26 mouse cellular contexts compared by ENCODE assay signal in genomic region chr12:36119244-36119643, GRCm38 (mm10). TPM values are rescaled to one million over a fixed set of nuclear protein-coding genes. Genes with fewer than 3 reads are reported as not detected.
A peak's percentile ranks its signal among the peaks of the same experiment; 100 is the strongest.
DNase-seq lines count a peak whose midpoint lies in the region; ATAC-seq and TF ChIP-seq lines count a peak whose summit lies in the region.
"Had no signal": no experiment of that assay in that cellular context is flagged by ENCODE, and none has a peak within 500 bp of the region (broad histone marks: within the 10 kb centered on the region; RNA-seq: fewer than 3 reads in every experiment).

No protein-coding gene starts in this region.

- ATAC-seq in liver, postnatal 0 days = peak; percentile 35; the same call in 1 of the 2 replicates
- peak; percentile 66 for ATAC-seq in granulocyte monocyte progenitor cell, adult 5-6 weeks (replicated peaks; ENCODE audit: poor library complexity, severe bottlenecking)
- ATAC-seq in monocyte, adult 5-6 weeks (replicated peaks; ENCODE audit: insufficient number of reproducible peaks, low FRiP score, low TSS enrichment, poor library complexity, severe bottlenecking) = peak; percentile 75
- ATAC-seq: CD4-positive, CD25-positive, alpha-beta regulatory T cell, adult 4 months; forebrain, embryonic 13.5 days; forebrain, embryonic 16.5 days; hindbrain, postnatal 0 days; inflammation-experienced regulatory T-cells, adult 6 months had no signal

- H3K9ac ChIP-seq in liver, postnatal 0 days (replicated peaks) = no peak overlapping the region
- H3K9ac ChIP-seq: forebrain, embryonic 13.5 days; heart, embryonic 13.5 days; hindbrain, embryonic 14.5 days had no signal

- no peak for TF ChIP-seq EP300 in liver, postnatal 0 days (IDR thresholded peaks at IDR 0.05; ENCODE audit: low read depth)

- TF ChIP-seq CTCF in liver, postnatal 0 days (IDR thresholded peaks at IDR 0.05; ENCODE audit: low read depth) = no peak

- 72% methylated on average over 3 of the region's 3 CpGs for WGBS in liver, postnatal 0 days (ENCODE audit: insufficient replicate concordance)

- H3K36me3 ChIP-seq in liver, postnatal 0 days (replicated peaks; ENCODE audit: insufficient read depth, low read length) = peaks cover 17% of the 10 kb centered on the region

- H3K4me3 ChIP-seq in liver, postnatal 0 days (ENCODE audit: low read depth, low read length) = no peak overlapping the region
- H3K4me3 ChIP-seq: forebrain, embryonic 10.5 days; forebrain, embryonic 13.5 days; heart, embryonic 10.5 days; heart, embryonic 13.5 days had no signal

- H3K4me2 ChIP-seq in liver, postnatal 0 days (ENCODE audit: low read depth, low read length) = no peak overlapping the region
- H3K4me2 ChIP-seq: forebrain, embryonic 13.5 days; heart, embryonic 13.5 days; hindbrain, embryonic 14.5 days had no signal

- H3K27me3 ChIP-seq in liver, postnatal 0 days (ENCODE audit: insufficient read depth, low read length) = no peaks in the 10 kb centered on the region
- H3K27me3 ChIP-seq: forebrain, embryonic 13.5 days; heart, embryonic 13.5 days had no signal

- H3K9me3 ChIP-seq in liver, postnatal 0 days (ENCODE audit: low read length) = no peaks in the 10 kb centered on the region
- H3K9me3 ChIP-seq: forebrain, embryonic 10.5 days; forebrain, embryonic 13.5 days; heart, embryonic 10.5 days; heart, embryonic 13.5 days had no signal

- DNase-seq in liver, postnatal 0 days = no peak
- DNase-seq in liver = no peak
- DNase-seq in kidney, postnatal 36 days = no peak
- DNase-seq in kidney, adult 18-20 months = no peak
- DNase-seq: adrenal gland, adult 2 months; adrenal gland, postnatal 14 days; cerebellum, adult 11-12 months; cerebellum, adult 8-10 months; cerebellum, postnatal 10 days; cerebellum, postnatal 36 days; gastrocnemius, postnatal 10 days; gastrocnemius, postnatal 36 days; heart, adult 18-20 months; heart, postnatal 14 days; heart, postnatal 4 days had no signal

- H3K4me1 ChIP-seq in liver, postnatal 0 days (ENCODE audit: insufficient read depth) = no peaks in the 10 kb centered on the region
- H3K4me1 ChIP-seq: forebrain, embryonic 10.5 days; forebrain, embryonic 13.5 days; heart, embryonic 10.5 days; heart, embryonic 13.5 days had no signal

- no peak overlapping the region for H3K27ac ChIP-seq in liver, postnatal 0 days (ENCODE audit: low read depth)
- H3K27ac ChIP-seq: forebrain, embryonic 10.5 days; forebrain, embryonic 13.5 days; heart, embryonic 10.5 days; heart, embryonic 13.5 days; hindbrain, embryonic 14.5 days; hindbrain, postnatal 0 days had no signal

RNA-seq across cellular contexts. Expression of gene Ankmy2, which starts 37.7 kb away (rescaled TPM):
- 5.9 and 6.4 TPM in 2 replicates for polyA plus RNA-seq in liver, postnatal 0 days (2015; fragmentation: Nextera tagmentation; extraction: Ambion mirVana)
- total RNA-seq in granulocyte monocyte progenitor cell, adult 5-6 weeks (2014; fragmentation: Nextera tagmentation) = 22.3 and 26.5 TPM in 2 replicates
- total RNA-seq in granulocyte monocyte progenitor cell, adult 5-6 weeks (2017) = 23.0 and 25.3 TPM in 2 replicates
- total RNA-seq in monocyte, adult 5-6 weeks (2017) = 21.5 to 27.7 TPM (median 27.3 TPM) in 3 replicates

RNA-seq across cellular contexts. Expression of gene Bzw2, which starts 38.6 kb away (rescaled TPM):
- polyA plus RNA-seq in liver, postnatal 0 days (2015; fragmentation: Nextera tagmentation; extraction: Ambion mirVana) = 27.9 and 29.6 TPM in 2 replicates
- total RNA-seq in granulocyte monocyte progenitor cell, adult 5-6 weeks (2014; fragmentation: Nextera tagmentation) = 133 and 156 TPM in 2 replicates
- total RNA-seq in granulocyte monocyte progenitor cell, adult 5-6 weeks (2017) = 139 and 142 TPM in 2 replicates
- total RNA-seq in monocyte, adult 5-6 weeks (2017) = 22.1 to 32.7 TPM (median 24.8 TPM) in 3 replicates
